Mouse (Mus musculus) bone marrow, adult 2 months (tissue): Measurements from ENCODE around the gene Magi2.

Source experiments
- CTCF ChIP-seq: fragments of 200-500 bp; IDR thresholded peaks from 2 replicates; pipeline ENCODE4 v1.5.1; 2011; ENCODE audit warnings: low read length, control low read depth; ENCODE audit not compliant: control insufficient read depth, insufficient read depth
- POLR2A ChIP-seq: fragments of 200-500 bp; IDR thresholded peaks from 2 replicates; pipeline ENCODE4 v1.6.1; 2011; ENCODE audit warnings: low read depth, mild to moderate bottlenecking, control low read depth, low read length, borderline replicate concordance; ENCODE audit not compliant: control insufficient read depth

DNA sequence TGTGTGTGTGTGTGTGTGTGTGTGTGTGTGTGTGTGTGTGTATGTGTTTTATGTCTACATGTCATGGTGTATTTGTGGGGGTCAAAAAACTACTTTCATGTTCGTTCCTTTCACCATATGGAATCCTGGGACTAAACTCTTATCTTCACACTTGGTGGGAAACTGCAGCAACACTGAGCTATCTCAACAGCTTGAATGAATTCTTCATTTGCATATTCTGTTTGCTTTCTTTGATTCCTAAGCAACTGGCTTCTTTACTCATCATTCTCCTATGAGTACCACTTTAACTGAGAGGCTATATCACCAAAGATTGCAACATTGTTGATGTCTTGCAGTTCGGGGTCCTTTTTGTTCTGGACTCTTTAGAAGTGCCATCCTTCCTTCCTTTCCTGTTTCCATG is 986.5 kb downstream of the Magi2 start:
- TF ChIP-seq CTCF (no peak), POLR2A (no peak)
